ENCODE assay signal across 12 mouse cellular contexts in the genomic region with DNA sequence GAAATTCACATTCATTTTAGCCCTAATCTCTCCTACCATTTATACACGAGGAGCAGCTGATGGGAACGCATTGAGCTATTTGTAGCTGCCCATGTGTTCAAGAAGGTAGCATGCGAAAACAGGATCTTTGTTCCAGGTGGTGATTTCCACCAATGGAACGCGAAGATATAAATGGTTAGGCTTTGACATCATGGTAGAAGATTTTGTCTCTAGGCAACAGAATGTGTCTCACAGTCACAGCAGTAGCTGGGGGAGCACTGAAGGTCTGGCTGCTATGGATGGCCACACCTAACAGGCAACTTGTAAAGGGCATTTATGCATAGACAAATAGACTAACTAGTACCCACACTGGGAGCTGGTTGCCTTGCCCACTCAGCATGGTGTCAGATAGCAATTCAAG.
DNase-seq lines count a peak whose midpoint lies in the region; ATAC-seq and TF ChIP-seq lines count a peak whose summit lies in the region.
"Had no signal": no experiment of that assay in that cellular context is flagged by ENCODE, and none has a peak within 500 bp of the region (broad histone marks: within the 10 kb centered on the region; RNA-seq: fewer than 3 reads in every experiment).

No protein-coding gene starts in this region.

- peaks cover 7% of the 10 kb centered on the region; the same call in 1 of the 2 replicates for H3K4me1 ChIP-seq in cortical plate, adult 2 months (ENCODE audit: control insufficient read depth, insufficient read depth, low read length)
- H3K4me1 ChIP-seq in kidney, embryonic 14.5 days (ENCODE audit: control insufficient read depth, insufficient read depth, low read length) = no peaks in the 10 kb centered on the region
- no peaks in the 10 kb centered on the region for H3K4me1 ChIP-seq in kidney, adult 2 months (ENCODE audit: control insufficient read depth, insufficient read depth, low read length)

- H3K27me3 ChIP-seq in kidney, embryonic 14.5 days (ENCODE audit: control insufficient read depth, insufficient read depth, low read length) = no peaks in the 10 kb centered on the region
- no peaks in the 10 kb centered on the region for H3K27me3 ChIP-seq in kidney, adult 2 months (replicated peaks; ENCODE audit: control insufficient read depth, insufficient read depth, low read length)

- ATAC-seq in kidney, embryonic 14.5 days (ENCODE audit: low FRiP score, low TSS enrichment) = no peak

- no peak overlapping the region for H3K4me3 ChIP-seq in cortical plate, adult 2 months (ENCODE audit: insufficient read depth, low read length)
- H3K4me3 ChIP-seq in kidney, embryonic 14.5 days (ENCODE audit: low read length) = no peak overlapping the region
- H3K4me3 ChIP-seq in kidney, adult 2 months (ENCODE audit: insufficient read depth, low read depth, low read length) = no peak overlapping the region

- peak; percentile 67; the same call in 1 of the 2 replicates for TF ChIP-seq POLR2A in cortical plate, adult 2 months (IDR thresholded peaks at IDR 0.05; ENCODE audit: extremely low read depth, insufficient read depth, low read length)
- TF ChIP-seq POLR2A in kidney, adult 2 months (IDR thresholded peaks at IDR 0.05; ENCODE audit: low read depth, low read length) = no peak

- DNase-seq in B cell, adult 2 months = peak; percentile 6 to 9
- DNase-seq in layer of hippocampus, adult 9-11 months = peak; percentile 89
- peak; percentile 47 to 48 for DNase-seq in right cerebral cortex, adult 2 months (ENCODE audit: low spot score in 2 of 2)
- DNase-seq in kidney, adult 2 months = no peak
- DNase-seq in testis, postnatal 10 days (ENCODE audit: low spot score) = no peak
- DNase-seq: heart, adult 18-20 months; heart, postnatal 4 days; kidney, postnatal 4 days; liver; thymus, postnatal 14 days had no signal

- no peaks in the 10 kb centered on the region for H3K9me3 ChIP-seq in kidney, embryonic 14.5 days (ENCODE audit: control insufficient read depth, low read length)

- WGBS in kidney, embryonic 14.5 days = 87% methylated on average over 5 of the region's 5 CpGs
- 90% methylated on average over 5 of the region's 5 CpGs for WGBS in kidney, adult 2 months

- H3K27ac ChIP-seq in cortical plate, adult 2 months (ENCODE audit: insufficient read depth, low read length) = peak overlapping the region; percentile 79; the same call in 1 of the 2 replicates
- H3K27ac ChIP-seq in kidney, embryonic 14.5 days (ENCODE audit: low read depth, low read length) = no peak overlapping the region
- no peak overlapping the region for H3K27ac ChIP-seq in kidney, adult 2 months (ENCODE audit: insufficient read depth, low read depth, low read length)

- no peaks in the 10 kb centered on the region for H3K36me3 ChIP-seq in kidney, embryonic 14.5 days (ENCODE audit: control insufficient read depth, insufficient read depth, low read length)
- no peaks in the 10 kb centered on the region for H3K36me3 ChIP-seq in kidney, adult 2 months (ENCODE audit: control insufficient read depth, insufficient read depth, low read length)

- no peak for TF ChIP-seq CTCF in cortical plate, adult 2 months (IDR thresholded peaks at IDR 0.05; ENCODE audit: extremely low read depth, insufficient read depth, low read length)
- TF ChIP-seq CTCF in kidney, adult 2 months (conservative IDR thresholded peaks at IDR 0.05; ENCODE audit: insufficient read depth, insufficient read length, low read depth, low read length) = no peak

- H3K4me2 ChIP-seq in kidney, embryonic 14.5 days (replicated peaks; ENCODE audit: low read depth, low read length) = no peak overlapping the region

- H3K9ac ChIP-seq in kidney, embryonic 14.5 days (ENCODE audit: low read depth, low read length) = no peak overlapping the region

Comparison
In these comparisons a context has a peak if more than half of its experiments do, and no peak if none do; other contexts are left out.
1. DNase-seq: peak in B cell, adult 2 months (2 of 2), layer of hippocampus, adult 9-11 months (single experiment) and right cerebral cortex, adult 2 months (2 of 2); none in kidney, adult 2 months (single experiment) and testis, postnatal 10 days (single experiment).